Mouse (Mus musculus): ENCODE measurements around the gene Npcd.

- TF ChIP-seq CTCF (IDR thresholded peaks at IDR 0.05; ENCODE audit: low read depth, low read length) (no peak), POLR2A (IDR thresholded peaks at IDR 0.05; ENCODE audit: borderline replicate concordance, low read depth, low read length) (no peak)
Measured at GRCm38 (mm10) chr15:79765361-79765760, 68.7 kb downstream of the Npcd start.
